Mouse (Mus musculus): Measurements from ENCODE around the gene Gabarap. TPM values are rescaled to one million over a fixed set of nuclear protein-coding genes. Genes with fewer than 3 reads are reported as not detected.
A peak's percentile ranks its signal among the peaks of the same experiment; 100 is the strongest.

Gabarap gene
- total RNA-seq (2014; rRNA removed) = 197 and 226 TPM in 2 replicates
- 501 and 511 TPM in 2 replicates for polyA plus RNA-seq (2015; fragmentation: Nextera tagmentation; extraction: Ambion mirVana)

- H3K4me1 ChIP-seq (ENCODE audit: insufficient read depth, low read length) = no peaks in the 10 kb centered on the region; the same call in 1 of the 2 replicates
- H3K9ac ChIP-seq (replicated peaks; ENCODE audit: low read length, poor library complexity, severe bottlenecking) = peak within 1 kb of the TSS; percentile 88
- ATAC-seq (ENCODE audit: low FRiP score) = peak; percentile 62
- under 1% methylated on average over 40 of the region's 40 CpGs for WGBS
- H3K4me3 ChIP-seq (ENCODE audit: low read depth, low read length) = peak within 1 kb of the TSS; percentile 56
- peak within 1 kb of the TSS; percentile 85 for H3K27ac ChIP-seq (ENCODE audit: low read depth, low read length)
- H3K27me3 ChIP-seq (ENCODE audit: insufficient read depth, low read length) = no peaks in the 10 kb centered on the region
- H3K9me3 ChIP-seq (ENCODE audit: low read length) = no peaks in the 10 kb centered on the region
- peaks cover 31% of the 10 kb centered on the region for H3K36me3 ChIP-seq (ENCODE audit: insufficient read depth, low read length)
- peak within 1 kb of the TSS; percentile 61 for H3K4me2 ChIP-seq (ENCODE audit: low read depth, low read length, poor library complexity, severe bottlenecking)
- TF ChIP-seq CTCF (IDR thresholded peaks at IDR 0.05) = no peak
- peak; percentile 99 for DNase-seq (ENCODE audit: low spot score)
Measured at GRCm38 (mm10) chr11:69990850-69991691, at the start of gene Gabarap. Gene Gabarap (plus strand): TSS chr11:69991143.

DNA sequence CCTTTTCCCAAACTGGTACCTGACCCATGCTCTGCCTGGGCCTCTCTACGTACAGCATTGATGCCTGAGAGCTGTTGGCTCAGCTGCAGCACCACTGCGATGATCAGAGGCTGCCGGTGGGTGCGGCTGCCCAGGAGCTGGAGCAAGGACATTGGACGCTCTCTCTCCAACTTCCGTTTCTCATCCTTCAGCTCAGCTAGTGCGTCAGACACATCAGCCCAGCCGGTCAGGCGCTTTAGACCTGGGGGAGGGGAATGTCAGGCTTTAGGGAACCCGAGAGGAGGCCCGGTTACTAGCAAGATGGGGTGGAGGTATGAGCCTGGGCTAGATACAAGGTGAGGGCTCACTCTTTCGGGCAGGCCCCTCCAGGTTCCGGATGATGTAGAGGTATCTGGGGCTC, 45.7 kb upstream of the Gabarap start:
- no peak overlapping the region for H3K4me2 ChIP-seq (ENCODE audit: low read depth, low read length, poor library complexity, severe bottlenecking)
- 83% methylated on average over 13 of the region's 13 CpGs for WGBS
- no peaks in the 10 kb centered on the region for H3K9me3 ChIP-seq (ENCODE audit: low read length)
- DNase-seq (ENCODE audit: low spot score) (no peak), ATAC-seq (ENCODE audit: low FRiP score) (no peak)
- no peak overlapping the region for H3K9ac ChIP-seq (replicated peaks; ENCODE audit: low read length, poor library complexity, severe bottlenecking)
- no peak for TF ChIP-seq CTCF (IDR thresholded peaks at IDR 0.05)
- H3K27ac ChIP-seq (ENCODE audit: low read depth, low read length) = no peak overlapping the region
- peaks cover 15% of the 10 kb centered on the region; the same call in 1 of the 2 replicates for H3K27me3 ChIP-seq (ENCODE audit: insufficient read depth, low read length)
- no peaks in the 10 kb centered on the region for H3K4me1 ChIP-seq (ENCODE audit: insufficient read depth, low read length)
- H3K4me3 ChIP-seq (ENCODE audit: low read depth, low read length) = no peak overlapping the region
- H3K36me3 ChIP-seq (ENCODE audit: insufficient read depth, low read length) = no peaks in the 10 kb centered on the region

DNA sequence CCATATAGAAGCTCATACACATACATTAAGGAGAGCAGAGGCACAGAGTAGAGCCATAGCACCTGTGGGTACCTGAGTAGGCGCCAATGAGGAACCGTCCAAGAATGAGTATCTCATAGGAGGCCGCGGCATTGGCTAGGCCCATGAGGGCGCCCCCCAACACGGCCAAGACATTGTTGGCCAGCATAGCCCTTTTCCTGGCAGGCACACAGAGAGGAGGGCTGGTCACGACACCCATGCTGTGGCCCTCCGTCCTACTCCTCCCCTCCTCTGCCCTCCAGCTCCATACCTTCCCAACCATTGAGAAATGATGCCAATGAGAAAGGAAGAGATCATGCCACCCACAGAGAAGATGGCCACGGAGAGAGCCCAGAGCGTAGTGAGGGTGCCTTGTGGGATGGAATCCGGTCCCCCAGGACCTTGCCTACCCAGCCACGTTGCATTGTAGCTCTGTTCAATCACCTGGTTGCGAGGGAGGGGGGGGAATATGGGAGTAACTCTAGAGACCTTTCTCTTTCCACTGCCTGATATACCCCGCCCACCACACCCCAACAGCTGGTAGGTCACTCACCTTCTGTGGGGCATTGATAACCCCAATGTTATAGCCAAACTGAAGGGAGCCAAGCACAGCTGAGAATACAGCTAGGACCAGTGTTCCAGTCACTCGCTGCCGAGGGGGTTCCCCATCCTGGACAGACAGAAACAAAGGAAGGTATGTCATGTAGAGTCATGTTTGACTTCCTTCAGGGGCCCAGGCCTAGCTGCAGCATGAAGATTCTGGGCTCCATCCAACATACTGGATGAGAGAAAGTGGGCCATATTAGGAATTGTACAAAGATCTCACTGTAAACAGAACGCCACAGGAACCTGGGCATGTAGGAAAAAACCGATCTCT, 44.7 kb upstream of the Gabarap start:
- H3K9me3 ChIP-seq (ENCODE audit: low read length) = no peaks in the 10 kb centered on the region
- no peak overlapping the region for H3K4me3 ChIP-seq (ENCODE audit: low read depth, low read length)
- peaks cover 15% of the 10 kb centered on the region; the same call in 1 of the 2 replicates for H3K27me3 ChIP-seq (ENCODE audit: insufficient read depth, low read length)
- ATAC-seq (ENCODE audit: low FRiP score) = no peak
- H3K27ac ChIP-seq (ENCODE audit: low read depth, low read length) = no peak overlapping the region
- 95% methylated on average over 18 of the region's 18 CpGs for WGBS
- DNase-seq (ENCODE audit: low spot score) = no peak
- H3K36me3 ChIP-seq (ENCODE audit: insufficient read depth, low read length) = no peaks in the 10 kb centered on the region
- H3K4me1 ChIP-seq (ENCODE audit: insufficient read depth, low read length) = no peaks in the 10 kb centered on the region
- no peak overlapping the region for H3K9ac ChIP-seq (replicated peaks; ENCODE audit: low read length, poor library complexity, severe bottlenecking)
- no peak overlapping the region for H3K4me2 ChIP-seq (ENCODE audit: low read depth, low read length, poor library complexity, severe bottlenecking)
- no peak for TF ChIP-seq CTCF (IDR thresholded peaks at IDR 0.05)

DNA sequence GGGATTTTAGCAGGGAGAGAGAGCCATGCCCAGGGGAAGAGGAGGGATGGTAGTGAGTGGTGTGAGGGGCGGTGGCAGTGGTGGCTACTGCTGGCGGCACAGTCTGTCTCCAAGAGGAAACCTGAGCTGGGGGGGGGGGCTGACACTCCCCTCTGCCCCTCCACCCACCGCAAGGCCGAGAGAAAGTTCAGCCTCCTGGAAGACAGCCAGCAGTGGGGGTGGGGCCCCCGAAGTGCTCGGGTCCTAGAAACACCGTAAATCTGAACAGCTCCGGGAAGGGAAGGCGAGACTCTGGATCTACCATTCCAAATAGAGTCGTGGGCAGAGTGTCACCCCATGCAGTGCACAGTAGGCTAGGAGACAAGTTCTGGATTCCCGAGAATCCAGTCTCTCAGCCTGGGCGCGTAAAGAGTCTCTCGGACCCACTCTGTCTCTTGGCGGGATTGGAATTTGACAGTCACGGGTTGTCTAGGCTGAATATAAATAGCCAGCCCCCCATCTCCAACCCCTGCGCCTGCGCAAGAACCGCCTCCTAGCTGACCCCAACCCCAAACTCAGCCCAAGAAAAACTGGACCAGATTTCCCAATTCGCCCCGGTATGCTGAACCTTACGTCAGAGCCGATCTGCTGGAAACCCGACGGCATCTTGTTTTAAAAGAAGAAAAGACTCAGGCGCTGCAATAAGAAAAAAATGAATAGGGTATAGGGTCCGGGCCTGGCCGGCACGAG, 43.4 kb upstream of the Gabarap start:
- DNase-seq (ENCODE audit: low spot score) (peak; percentile 42), ATAC-seq (ENCODE audit: low FRiP score) (0 out of 2 replicates have a peak, but pooled peaks have one; percentile 24)
- H3K4me1 ChIP-seq (ENCODE audit: insufficient read depth, low read length) = no peaks in the 10 kb centered on the region
- TF ChIP-seq CTCF (IDR thresholded peaks at IDR 0.05) = no peak
- no peaks in the 10 kb centered on the region for H3K9me3 ChIP-seq (ENCODE audit: low read length)
- peak overlapping the region; percentile 49 for H3K4me2 ChIP-seq (ENCODE audit: low read depth, low read length, poor library complexity, severe bottlenecking)
- H3K9ac ChIP-seq (replicated peaks; ENCODE audit: low read length, poor library complexity, severe bottlenecking) = 0 out of 2 replicates have a peak overlapping the region, but pooled peaks have one; percentile 13
- 3% methylated on average over 29 of the region's 29 CpGs for WGBS
- no peak overlapping the region for H3K27ac ChIP-seq (ENCODE audit: low read depth, low read length)
- no peaks in the 10 kb centered on the region for H3K36me3 ChIP-seq (ENCODE audit: insufficient read depth, low read length)
- peak overlapping the region; percentile 34 for H3K4me3 ChIP-seq (ENCODE audit: low read depth, low read length)
- H3K27me3 ChIP-seq (ENCODE audit: insufficient read depth, low read length) = peaks cover 15% of the 10 kb centered on the region; the same call in 1 of the 2 replicates

- H3K36me3 ChIP-seq (ENCODE audit: insufficient read depth, low read length) = no peaks in the 10 kb centered on the region
- H3K4me3 ChIP-seq (ENCODE audit: low read depth, low read length) = peak within 1 kb of the TSS; percentile 34
- H3K4me2 ChIP-seq (ENCODE audit: low read depth, low read length, poor library complexity, severe bottlenecking) = peak within 1 kb of the TSS; percentile 49
- H3K27me3 ChIP-seq (ENCODE audit: insufficient read depth, low read length) = peaks cover 15% of the 10 kb centered on the region; the same call in 1 of the 2 replicates
- no peak for TF ChIP-seq CTCF (IDR thresholded peaks at IDR 0.05)
- H3K9ac ChIP-seq (replicated peaks; ENCODE audit: low read length, poor library complexity, severe bottlenecking) = 0 out of 2 replicates have a peak within 1 kb of the TSS, but pooled peaks have one; percentile 13
- no peaks in the 10 kb centered on the region for H3K4me1 ChIP-seq (ENCODE audit: insufficient read depth, low read length)
- no peaks in the 10 kb centered on the region for H3K9me3 ChIP-seq (ENCODE audit: low read length)
- ATAC-seq (ENCODE audit: low FRiP score) = peak; percentile 83
- H3K27ac ChIP-seq (ENCODE audit: low read depth, low read length) = no peak within 1 kb of the TSS
- WGBS = under 1% methylated on average over 34 of the region's 34 CpGs
- DNase-seq (ENCODE audit: low spot score) = peak; percentile 89
Measured at GRCm38 (mm10) chr11:69948066-69948762, 42.7 kb upstream of the Gabarap start, which contains the start of gene Slc2a4. Gene Slc2a4 (minus strand): TSS chr11:69948188.
